Mouse (Mus musculus) lung, adult 18-20 months (tissue): Measurements from ENCODE around the gene Scrn3.
A peak's percentile ranks its signal among the peaks of the same experiment; 100 is the strongest.

Source experiments
- DNase-seq, 2 experiments: peaks; one replicate each; pipeline ENCODE4 v3.0.0; 2022; ENCODE audit warnings: mixed read lengths in 2 of 2

Gene Scrn3

DNA sequence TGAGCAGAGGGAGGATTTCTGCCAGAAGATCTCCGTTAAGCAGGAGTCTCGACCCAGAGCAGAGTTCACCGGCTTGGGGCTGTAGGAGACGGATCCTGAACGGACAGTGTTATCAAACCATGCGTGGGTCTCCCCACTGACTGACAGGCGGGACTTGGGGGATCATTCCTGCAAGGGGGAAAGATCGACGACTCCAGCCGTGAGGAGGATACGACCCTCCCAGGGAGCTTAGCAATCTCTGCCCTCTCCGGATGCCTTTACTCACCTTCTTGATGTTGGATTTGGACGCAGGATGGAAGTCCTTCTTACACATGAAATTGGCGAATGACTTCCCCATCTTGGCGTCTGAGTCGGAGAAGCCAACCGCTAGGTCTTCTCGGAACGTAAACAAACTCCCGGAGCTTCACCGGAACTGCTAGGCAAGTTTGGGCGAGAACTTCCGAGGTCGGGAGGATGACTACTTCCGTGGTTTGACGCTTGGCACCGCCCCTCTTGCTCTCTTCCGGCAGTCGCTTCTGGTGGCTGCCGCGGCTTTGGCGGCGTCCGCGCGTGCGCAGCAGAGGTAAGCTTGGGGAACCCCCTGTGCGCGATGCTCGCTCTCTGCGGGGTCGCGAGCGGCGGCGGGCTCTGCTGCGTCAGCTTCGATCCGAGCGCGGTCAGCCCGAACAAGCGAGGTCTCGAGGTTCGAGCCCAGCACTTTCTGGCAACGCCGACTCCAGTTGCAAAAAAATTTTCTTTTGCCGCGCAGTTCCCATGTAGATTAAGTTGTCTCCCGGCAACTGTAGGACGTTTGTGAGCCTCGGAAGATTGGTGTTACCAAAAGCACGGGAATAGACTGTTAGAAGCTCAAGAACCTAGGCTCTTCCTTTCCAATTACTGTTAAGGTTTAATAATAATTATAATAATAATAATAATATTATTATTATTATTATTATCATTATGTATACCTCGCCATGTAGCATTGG, at the start of gene Scrn3, which contains the start of gene Cir1:
TSS of gene Scrn3 (plus strand) at position 450 of the 965 bp plus-strand sequence.
TSS of gene Cir1 (minus strand) at position 550 of the 965 bp plus-strand sequence.
- DNase-seq, result peak; percentile 95 to 97

GRCm38 (mm10) chr2:73263172-73263765, 49.1 kb upstream of the Scrn3 start:
- no peak for DNase-seq

- peak in 1 of 2 experiments; percentile 16 for DNase-seq
These were observed 48.4 kb upstream of the Scrn3 start for GRCm38 (mm10) chr2:73263794-73264610.

GRCm38 (mm10) chr2:73264611-73265195, 47.7 kb upstream of the Scrn3 start:
- no peak for DNase-seq

- no peak for DNase-seq
These were observed 46.4 kb upstream of the Scrn3 start for GRCm38 (mm10) chr2:73266011-73266410.

DNA sequence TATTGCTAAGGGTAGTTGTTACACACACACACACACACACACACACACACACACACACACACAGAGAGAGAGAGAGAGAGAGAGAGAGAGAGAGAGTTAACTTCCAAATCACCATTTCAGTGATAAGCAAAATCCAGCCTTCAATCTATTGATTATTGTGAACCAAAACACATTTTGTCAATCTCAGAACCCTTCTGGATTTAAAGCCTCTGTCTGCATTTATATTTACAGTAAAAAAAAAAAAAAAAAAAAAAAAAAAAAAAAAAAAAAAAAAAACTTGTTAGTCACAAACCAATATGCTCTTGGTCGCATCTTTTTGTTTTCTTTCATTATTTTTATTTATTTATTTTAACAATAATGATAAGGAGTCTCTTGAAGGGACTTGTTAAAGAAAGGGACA, 45.8 kb upstream of the Scrn3 start:
- DNase-seq, result no peak

DNA sequence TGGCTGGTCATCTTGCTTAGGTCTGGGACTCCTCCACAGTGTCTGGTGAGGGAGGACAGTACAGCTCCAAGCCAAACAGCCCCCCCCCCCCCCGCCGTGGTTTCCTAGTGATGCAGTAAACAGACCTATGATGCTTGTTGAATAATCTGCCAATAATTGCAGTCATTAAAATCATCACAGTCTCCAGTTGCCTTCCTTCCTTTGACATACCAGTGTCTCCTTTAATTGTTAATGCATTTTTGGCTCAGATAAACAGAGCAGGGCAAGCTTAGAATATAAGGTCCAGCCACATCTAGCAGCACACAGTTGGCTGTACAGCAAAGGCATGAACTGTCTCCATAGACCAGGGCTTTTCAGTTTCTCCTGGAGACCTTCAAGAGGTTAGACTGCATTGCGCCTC, 45.2 kb upstream of the Scrn3 start:
- no peak for DNase-seq

- DNase-seq, result no peak
These were observed 44.6 kb upstream of the Scrn3 start for GRCm38 (mm10) chr2:73267818-73268217.

DNA sequence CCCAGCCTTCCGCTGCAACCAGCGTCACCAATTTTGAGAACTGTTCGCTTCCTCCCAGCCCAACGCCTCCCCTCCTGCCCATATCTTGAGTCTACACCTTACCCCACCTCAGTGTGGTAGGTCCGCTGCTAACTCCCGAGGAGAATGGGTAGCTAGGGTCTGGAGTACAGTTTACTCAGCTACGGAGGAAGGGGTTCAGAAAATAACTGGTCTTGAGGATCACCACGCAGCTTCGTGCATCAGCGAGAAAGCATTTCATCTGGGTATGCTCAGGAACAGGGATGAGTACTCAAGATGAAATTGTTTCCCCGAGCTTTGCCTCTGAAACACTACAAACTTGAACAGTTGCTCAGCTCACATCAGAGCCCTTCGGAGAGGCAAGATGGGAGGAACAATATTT, 44.1 kb upstream of the Scrn3 start:
- DNase-seq, result no peak

DNA sequence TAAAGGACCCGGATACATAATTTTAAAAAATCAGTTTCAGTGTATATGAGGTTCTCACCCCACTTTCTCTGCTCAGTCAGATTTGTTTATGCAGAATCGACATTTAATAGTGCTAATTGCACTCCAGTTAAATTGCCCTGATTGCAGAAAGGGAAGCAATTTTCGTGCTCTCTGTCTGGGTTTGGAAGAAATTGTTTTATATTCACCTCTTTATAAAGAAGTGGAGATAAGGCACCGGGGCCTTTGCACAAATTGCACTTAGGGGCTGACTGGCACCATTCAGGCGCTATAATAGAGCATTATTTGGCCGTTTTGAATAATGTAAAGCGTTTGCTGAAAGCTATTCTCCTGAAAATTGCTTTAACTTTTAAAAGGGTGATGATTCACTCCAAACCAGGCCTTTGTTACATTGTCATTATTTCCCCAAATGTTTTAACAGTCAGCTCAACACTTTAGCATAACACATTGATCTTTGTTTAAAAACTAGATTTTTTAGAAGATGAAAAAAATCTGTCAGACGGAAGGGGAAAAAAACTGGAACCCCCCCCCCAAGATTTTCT, 43.5 kb upstream of the Scrn3 start:
- no peak for DNase-seq

DNA sequence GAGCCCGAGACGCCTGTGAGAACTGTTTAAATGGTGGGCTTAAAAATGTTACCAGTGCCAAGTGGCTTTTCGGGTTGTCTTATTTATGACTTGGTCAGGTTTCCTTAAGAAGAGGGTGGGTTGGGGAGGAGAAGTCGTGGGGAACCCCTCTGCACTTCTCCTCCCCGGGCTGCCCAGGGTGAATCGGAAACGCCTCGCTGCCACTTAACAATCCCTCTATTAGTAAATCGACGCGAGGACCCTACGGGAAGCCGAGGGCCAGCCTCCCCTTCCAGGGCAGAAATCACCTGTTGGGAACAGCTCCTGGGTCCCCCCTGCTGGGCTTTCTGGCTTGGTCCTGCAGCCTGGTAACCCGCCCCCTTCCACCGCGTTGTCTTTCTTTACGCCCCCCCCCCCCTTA, 42.7 kb upstream of the Scrn3 start:
- no peak for DNase-seq

- no peak for DNase-seq
These were observed 42.3 kb upstream of the Scrn3 start for GRCm38 (mm10) chr2:73270071-73270592.

DNA sequence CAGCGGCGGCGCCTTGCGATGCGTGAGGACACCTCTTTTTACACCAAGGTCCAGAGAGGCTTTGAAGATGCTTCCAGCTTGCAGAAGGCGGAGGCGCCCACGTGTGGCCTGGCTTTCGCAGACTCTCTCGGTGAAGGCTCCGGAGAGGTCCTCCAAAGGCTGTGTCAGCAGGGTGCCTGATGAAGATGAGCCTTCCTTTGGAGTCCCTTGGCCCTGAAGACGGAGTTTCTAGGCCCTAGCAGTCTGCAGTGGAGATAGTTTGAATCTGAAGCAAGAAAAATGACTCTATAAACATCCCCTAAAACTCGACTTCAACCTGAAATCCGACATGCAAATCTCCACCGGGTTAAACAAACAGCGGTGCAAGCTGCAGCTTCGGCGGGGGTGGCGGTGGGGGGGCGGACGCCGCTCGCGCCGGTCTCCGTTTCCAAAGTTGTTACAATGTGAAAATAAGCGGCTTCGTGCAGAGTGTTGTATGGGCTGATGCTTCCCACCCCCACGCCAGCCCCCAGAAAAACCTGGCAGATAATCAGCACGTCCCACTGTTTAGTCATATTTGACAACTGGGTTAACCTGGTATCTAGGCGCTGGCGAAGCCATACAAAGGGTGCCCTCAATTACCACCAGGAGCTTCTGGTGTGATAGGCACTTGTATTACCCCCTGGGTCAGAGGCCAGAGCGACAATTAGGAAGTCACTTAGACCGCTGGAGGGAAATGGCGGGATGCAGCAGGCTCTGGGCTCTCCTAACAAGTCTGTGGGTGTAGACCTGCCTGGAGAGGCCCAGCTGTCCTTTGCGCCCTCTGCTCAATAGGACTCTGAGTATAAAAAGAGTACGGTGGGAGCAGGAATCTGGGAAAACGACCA, 41.6 kb upstream of the Scrn3 start:
- DNase-seq, result no peak

- DNase-seq, result peak in 1 of 2 experiments; percentile 20
These were observed 40.8 kb upstream of the Scrn3 start, which contains the start of gene Sp9 for GRCm38 (mm10) chr2:73271459-73272161. Gene Sp9 (plus strand): TSS chr2:73271925.

DNA sequence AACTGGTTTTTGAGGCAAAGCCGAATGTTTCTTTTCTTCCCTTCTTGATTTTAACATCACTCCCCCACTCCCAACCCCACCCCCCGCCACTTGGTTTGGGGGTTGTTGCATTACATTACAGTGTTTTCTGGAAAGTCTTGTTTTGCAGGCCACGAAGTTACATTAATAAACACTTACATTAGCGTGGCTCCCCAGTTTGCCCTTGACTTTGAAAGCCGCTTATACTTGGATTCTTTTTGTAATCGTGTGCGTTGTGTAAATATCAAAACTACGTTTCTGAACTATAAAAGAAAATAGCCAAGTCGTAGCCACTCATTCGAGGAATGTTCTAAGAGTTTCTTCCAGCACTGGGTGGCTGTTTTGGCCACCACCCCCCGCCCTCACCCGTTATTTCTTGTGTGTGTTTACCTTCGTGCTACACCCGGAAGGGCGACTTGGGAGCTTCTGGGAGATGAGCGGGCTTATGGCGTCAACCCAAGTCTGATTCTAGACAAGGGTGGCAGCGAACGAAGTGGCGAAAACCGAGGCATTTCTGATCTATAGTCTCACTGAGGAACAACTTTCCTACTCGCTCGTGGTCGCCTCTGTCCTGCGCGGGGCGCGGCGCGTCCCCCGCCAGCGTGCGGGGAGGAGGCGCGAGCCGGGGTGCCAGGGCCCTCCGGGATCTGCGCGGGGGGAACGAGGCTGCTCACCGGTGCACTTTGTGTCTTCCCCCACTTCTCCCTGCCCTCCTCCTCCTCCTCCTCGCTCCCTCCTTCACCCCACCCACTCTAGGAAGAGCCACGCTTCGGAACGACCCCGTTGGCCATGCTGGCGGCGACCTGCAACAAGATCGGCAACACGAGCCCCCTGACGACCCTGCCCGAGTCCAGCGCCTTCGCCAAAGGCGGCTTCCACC, 39.8 kb upstream of the Scrn3 start:
- DNase-seq, result no peak

GRCm38 (mm10) chr2:73273249-73274118, 38.9 kb upstream of the Scrn3 start:
- DNase-seq, result no peak

DNA sequence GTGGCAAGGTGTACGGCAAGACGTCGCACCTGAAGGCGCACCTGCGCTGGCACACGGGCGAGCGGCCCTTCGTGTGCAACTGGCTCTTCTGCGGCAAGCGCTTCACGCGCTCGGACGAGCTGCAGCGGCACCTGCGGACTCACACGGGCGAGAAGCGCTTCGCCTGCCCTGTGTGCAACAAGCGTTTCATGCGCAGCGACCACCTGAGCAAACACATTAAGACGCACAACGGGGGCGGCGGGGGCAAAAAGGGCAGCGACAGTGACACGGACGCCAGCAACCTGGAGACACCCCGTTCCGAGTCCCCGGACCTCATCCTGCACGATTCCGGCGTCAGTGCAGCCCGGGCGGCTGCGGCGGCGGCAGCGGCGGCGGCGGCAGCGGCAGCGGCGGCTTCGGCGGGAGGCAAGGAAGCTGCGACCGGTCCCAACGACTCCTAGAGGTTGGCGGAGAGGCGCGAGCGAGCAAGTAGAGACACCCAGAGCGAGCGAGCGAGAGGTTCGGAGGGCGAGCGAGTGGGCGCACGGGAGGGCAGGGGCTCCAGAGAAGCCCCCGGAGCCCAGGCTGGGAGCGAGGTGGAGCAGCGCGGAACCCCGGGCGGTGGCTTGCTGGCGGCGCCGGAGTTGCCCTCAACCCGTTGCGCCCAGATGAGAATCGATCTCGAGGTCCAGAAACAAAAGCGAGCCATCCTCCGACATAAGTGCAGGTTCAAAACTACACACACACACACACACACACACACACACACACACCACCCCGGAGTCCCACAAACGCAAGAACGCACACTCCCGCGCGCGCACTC, 38.1 kb upstream of the Scrn3 start:
- peak in 1 of 2 experiments; percentile 20 for DNase-seq
